Mouse (Mus musculus) CH12.LX (cell line): ENCODE results near the gene Hamp2. TPM values are rescaled to one million over a fixed set of nuclear protein-coding genes. Genes with fewer than 3 reads are reported as not detected.
A peak's percentile ranks its signal among the peaks of the same experiment; 100 is the strongest.

Source experiments
- DNase-seq: peaks from one replicate; pipeline ENCODE4 v3.0.0-alpha.2; 2013; ENCODE audit errors: extremely low read depth
- H3K27ac ChIP-seq: 2 replicates; pipeline ENCODE4 v1.5.1; 2012; ENCODE audit warnings: low read depth, mild to moderate bottlenecking, control low read depth, moderate library complexity; ENCODE audit not compliant: insufficient read depth
- H3K27me3 ChIP-seq: replicated peaks from 2 replicates; pipeline ENCODE3; 2012; ENCODE audit warnings: inconsistent platforms
- H3K36me3 ChIP-seq, 2 experiments: replicated peaks in 1 of 2; 2 replicates each; pipeline versions ENCODE3 to v1.6.1; 2012; ENCODE audit warnings: inconsistent platforms in 1 of 2, low read length in 1 of 2, mild to moderate bottlenecking in 1 of 2, mixed read lengths in 1 of 2, moderate library complexity in 1 of 2; ENCODE audit not compliant: control insufficient read depth in 1 of 2, insufficient read depth in 1 of 2
- H3K4me1 ChIP-seq, 2 experiments: 2 replicates each; pipeline ENCODE4 v1.6.1; 2012; ENCODE audit warnings: inconsistent platforms in 1 of 2, moderate library complexity in 1 of 2; ENCODE audit not compliant: insufficient read depth in 2 of 2, control insufficient read depth in 1 of 2
- H3K4me2 ChIP-seq: 2 replicates; pipeline ENCODE4 v1.6.1; 2012; ENCODE audit warnings: low read depth, mild to moderate bottlenecking, control low read depth; ENCODE audit not compliant: poor library complexity, insufficient read depth, severe bottlenecking
- H3K4me3 ChIP-seq, 3 experiments: fragments of 150-350 bp in 1 of 3; sonication (generic) in 1 of 3; replicated peaks in 1 of 3; 2 replicates each; pipeline versions ENCODE3 to v1.5.1; 2011 to 2012; ENCODE audit warnings: low read depth in 2 of 3, low read length in 2 of 3, mild to moderate bottlenecking in 2 of 3, moderate library complexity in 2 of 3, control low read depth in 1 of 3, improper control_type of control experiment in 1 of 3, inconsistent platforms in 1 of 3, mixed read lengths in 1 of 3; ENCODE audit not compliant: poor library complexity in 1 of 3
- H3K79me2 ChIP-seq: replicated peaks from 2 replicates; pipeline ENCODE4 v1.6.1; 2012; ENCODE audit warnings: mild to moderate bottlenecking, moderate library complexity; ENCODE audit not compliant: control insufficient read depth, poor library complexity, insufficient read depth, severe bottlenecking; ENCODE audit errors: extremely low read depth
- H3K9ac ChIP-seq: 2 replicates; pipeline ENCODE4 v1.6.1; 2012; ENCODE audit warnings: low read depth, mild to moderate bottlenecking, control low read depth, moderate library complexity; ENCODE audit not compliant: insufficient read depth
- H3K9me3 ChIP-seq: replicated peaks from 2 replicates; pipeline ENCODE3; 2012; ENCODE audit warnings: low read length, inconsistent platforms, mixed read lengths
- CHD2 ChIP-seq: IDR thresholded peaks from 2 replicates; pipeline ENCODE4 v1.6.1; 2011; ENCODE audit warnings: low read length, improper control_type of control experiment
- CTCF ChIP-seq, 2 experiments: IDR thresholded peaks in 1 of 2; conservative IDR thresholded peaks in 1 of 2; 2 replicates each; pipeline ENCODE4 v1.5.1; 2011 to 2012; ENCODE audit warnings: low read depth in 2 of 2, low read length in 2 of 2, improper control_type of control experiment in 1 of 2, inconsistent platforms in 1 of 2, mild to moderate bottlenecking in 1 of 2, moderate library complexity in 1 of 2
- ELF1 ChIP-seq: IDR thresholded peaks from 2 replicates; pipeline ENCODE4 v1.6.1; 2014; ENCODE audit warnings: low read depth, mild to moderate bottlenecking, inconsistent platforms, low read length, improper control_type of control experiment
- ETS1 ChIP-seq: conservative IDR thresholded peaks from 2 replicates; pipeline ENCODE4 v1.6.1; 2012; ENCODE audit warnings: low read depth, mild to moderate bottlenecking, inconsistent platforms, low read length, improper control_type of control experiment, moderate library complexity
- GABPA ChIP-seq: IDR thresholded peaks from 2 replicates; pipeline ENCODE4 v1.6.1; 2012; ENCODE audit warnings: low read depth, low read length, improper control_type of control experiment, inconsistent platforms; ENCODE audit not compliant: insufficient replicate concordance
- HCFC1 ChIP-seq: IDR thresholded peaks from 2 replicates; pipeline ENCODE4 v1.6.1; 2012; ENCODE audit warnings: low read depth, mild to moderate bottlenecking, inconsistent platforms, low read length, improper control_type of control experiment
- IRF4 ChIP-seq: IDR thresholded peaks from 2 replicates; pipeline ENCODE4 v1.6.1; 2014; ENCODE audit warnings: low read depth, mild to moderate bottlenecking, inconsistent platforms, low read length, improper control_type of control experiment
- JUN ChIP-seq: IDR thresholded peaks from 2 replicates; pipeline ENCODE4 v1.6.1; 2011; ENCODE audit warnings: low read depth, mild to moderate bottlenecking, low read length, improper control_type of control experiment, moderate library complexity; ENCODE audit not compliant: insufficient read depth
- KAT2A ChIP-seq: IDR thresholded peaks from 2 replicates; pipeline ENCODE4 v1.6.1; 2012; ENCODE audit warnings: low read length, improper control_type of control experiment, inconsistent platforms; ENCODE audit not compliant: insufficient replicate concordance
- MAFK ChIP-seq: IDR thresholded peaks from 2 replicates; pipeline ENCODE4 v1.6.1; 2011; ENCODE audit warnings: low read length, improper control_type of control experiment; ENCODE audit not compliant: insufficient replicate concordance
- MXI1 ChIP-seq: IDR thresholded peaks from 2 replicates; pipeline ENCODE4 v1.6.1; 2011; ENCODE audit warnings: mild to moderate bottlenecking, low read depth, low read length, improper control_type of control experiment
- MYC ChIP-seq: IDR thresholded peaks from 2 replicates; pipeline ENCODE4 v1.6.1; 2011; ENCODE audit warnings: low read depth, mild to moderate bottlenecking, improper control_type of control experiment, low read length
- NRF1 ChIP-seq: IDR thresholded peaks from 2 replicates; pipeline ENCODE4 v1.6.1; 2014; ENCODE audit warnings: low read depth, mild to moderate bottlenecking, inconsistent platforms, low read length, improper control_type of control experiment, moderate library complexity
- PAX5 ChIP-seq: IDR thresholded peaks from 2 replicates; pipeline ENCODE4 v1.6.1; 2012; ENCODE audit warnings: low read length, inconsistent platforms, mixed read lengths
- POLR2A ChIP-seq: IDR thresholded peaks from 2 replicates; pipeline ENCODE4 v1.6.1; 2011; ENCODE audit warnings: low read depth, mild to moderate bottlenecking, improper control_type of control experiment, low read length
- POLR2AphosphoS2 ChIP-seq: IDR thresholded peaks from 2 replicates; pipeline ENCODE4 v1.6.1; 2011; ENCODE audit warnings: low read depth, low read length, improper control_type of control experiment
- RCOR1 ChIP-seq: conservative IDR thresholded peaks from 2 replicates; pipeline ENCODE4 v1.6.1; 2012; ENCODE audit warnings: low read depth, mild to moderate bottlenecking, inconsistent platforms, low read length, improper control_type of control experiment
- TCF12 ChIP-seq: IDR thresholded peaks from 2 replicates; pipeline ENCODE4 v1.6.1; 2014; ENCODE audit warnings: low read depth, mild to moderate bottlenecking, inconsistent platforms, low read length, improper control_type of control experiment
- UBTF ChIP-seq: IDR thresholded peaks from 2 replicates; pipeline ENCODE4 v1.6.1; 2012; ENCODE audit warnings: low read depth, mild to moderate bottlenecking, inconsistent platforms, low read length, improper control_type of control experiment, moderate library complexity
- USF1 ChIP-seq: IDR thresholded peaks from 2 replicates; pipeline ENCODE4 v1.6.1; 2014; ENCODE audit warnings: low read depth, mild to moderate bottlenecking, inconsistent platforms, low read length, improper control_type of control experiment
- ZNF384 ChIP-seq: IDR thresholded peaks from 2 replicates; pipeline ENCODE4 v1.6.1; 2012; ENCODE audit warnings: low read depth, low read length, improper control_type of control experiment, inconsistent platforms
- dilution Hi-C: fragments of 300-500 bp; cut with MboI; formaldehyde crosslinking; loops from 2 replicates; pipeline ENCODE4 v1.14.3; 2020; ENCODE audit warnings: low sequenced_read_pairs; ENCODE audit not compliant: extremely low pct_unique_long_range_greater_than_20kb, extremely low pct_ligation_motif_present
- in situ Hi-C: fragments of 300-500 bp; cut with MboI; formaldehyde crosslinking; loops from 3 replicates; pipeline ENCODE4 v1.14.3; 2019; ENCODE audit warnings: low sequenced_read_pairs, low pct_ligation_motif_present, low pct_unique_long_range_greater_than_20kb, mixed read lengths
- polyA plus RNA-seq: library from polyadenylated mRNA; unstranded; fragments of >175 nt; gene quantifications from 2 replicates; pipeline ENCODE4 v1.2.1, GENCODE M21; 2012; ENCODE audit warnings: low read depth; ENCODE audit not compliant: insufficient read length
- total RNA-seq, 2 experiments: library from RNA; depleted of rRNA; stranded (reverse); fragments of 300-350 nt in 1 of 2; fragments of >200 nt in 1 of 2; gene quantifications; 2 replicates each; pipeline ENCODE4 v1.2.3; 2012 to 2014

Gene Hamp2
- total and polyA plus RNA-seq, 3 experiments, result not detected

DNA sequence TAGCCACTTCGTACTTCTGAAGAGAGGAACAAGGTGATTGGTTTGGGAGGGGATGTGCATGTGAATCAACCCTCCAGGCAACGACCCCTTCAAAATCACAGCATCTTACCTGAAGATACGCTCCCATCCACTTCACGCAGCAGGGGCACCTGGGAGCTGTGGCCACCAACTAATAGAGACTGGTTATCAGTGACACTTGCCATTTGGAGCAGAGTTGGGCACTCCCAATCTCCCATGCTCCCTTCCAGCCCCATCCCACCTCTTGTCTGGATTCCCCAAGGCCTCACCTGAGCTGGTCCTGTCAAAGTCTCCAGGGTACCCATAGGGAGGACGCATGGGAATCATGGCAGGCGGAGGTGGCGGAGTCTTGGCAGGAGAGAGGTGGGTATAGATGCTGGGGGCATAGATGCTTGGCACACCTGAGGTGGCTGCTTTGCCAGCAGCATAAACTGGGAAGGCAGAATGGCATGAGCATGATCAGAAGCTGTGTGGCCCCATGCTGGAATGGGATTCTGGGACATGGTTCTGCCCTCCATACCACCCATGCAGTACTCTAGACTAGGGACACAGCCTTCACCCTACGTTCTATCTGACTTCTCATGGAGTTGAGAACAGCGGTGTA is 34.5 kb upstream of the Hamp2 start:
- Histone ChIP-seq H3K9me3 (no peaks in the 10 kb centered on the region), H3K4me3 (no peak overlapping the region)

DNA sequence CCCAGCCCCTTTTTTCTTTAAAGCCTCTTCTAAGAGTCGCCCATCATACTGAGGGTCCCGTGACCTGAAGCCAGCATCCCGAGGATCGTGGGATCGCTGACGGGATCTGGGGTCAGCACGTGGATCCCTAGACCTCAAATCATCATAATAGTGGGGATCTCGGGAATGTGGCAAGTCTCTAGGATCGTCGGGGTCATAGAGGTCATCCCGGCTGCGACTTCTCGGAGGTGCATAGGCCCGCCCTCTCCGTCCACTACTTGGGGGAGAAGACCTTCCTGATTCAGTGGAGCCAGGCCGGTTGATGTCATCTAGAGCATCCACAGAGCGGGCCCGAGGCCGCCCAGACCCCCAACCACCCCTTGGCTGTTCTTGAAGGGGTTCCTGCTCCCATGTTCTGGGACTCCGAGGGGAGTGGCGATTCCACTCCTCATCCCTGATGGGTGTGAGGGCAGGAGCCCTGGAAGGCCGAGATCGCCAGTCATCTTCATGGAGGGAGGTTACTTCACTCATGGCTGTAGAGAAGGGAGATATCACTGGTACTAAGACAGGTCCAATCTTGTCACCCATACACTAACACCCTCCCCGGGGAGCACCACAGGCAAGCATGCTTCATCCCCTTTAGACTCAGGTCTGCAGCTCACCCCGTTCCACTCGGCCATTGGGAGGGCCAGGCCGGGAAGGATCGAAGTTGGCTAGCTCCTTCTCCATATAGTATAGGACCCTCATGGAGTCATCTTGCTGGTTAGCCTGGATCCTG is 33.8 kb upstream of the Hamp2 start:
- Histone ChIP-seq H3K9me3 (no peaks in the 10 kb centered on the region), H3K36me3 (peaks cover 16 to 34% of the 10 kb centered on the region in 2 experiments), H3K4me1 (peaks cover 21 to 36% of the 10 kb centered on the region in 2 experiments), H3K27ac (no peak overlapping the region), H3K27me3 (no peaks in the 10 kb centered on the region), H3K9ac (peak overlapping the region; percentile 100), H3K79me2 (no peaks in the 10 kb centered on the region; the same call in 1 of the 2 replicates), H3K4me3 (peak overlapping the region; percentile 67 to 91 (median 88)), H3K4me2 (peak overlapping the region; percentile 70)
- TF ChIP-seq UBTF (no peak), MYC (no peak), ETS1 (no peak), GABPA (no peak), CTCF (conservative IDR thresholded peaks at IDR 0.05 in 1 of 2, IDR thresholded peaks at IDR 0.05 in 1 of 2; ENCODE audit: low read depth in 2 of 2, low read length in 2 of 2) (no peak), PAX5 (no peak), CHD2 (no peak), ZNF384 (no peak), RCOR1 (no peak), TCF12 (no peak), MAFK (no peak), USF1 (no peak), ELF1 (no peak), IRF4 (no peak), POLR2A (no peak), POLR2AphosphoS2 (no peak)
- no peak for DNase-seq
- dilution Hi-C loops (no loop called here), in situ Hi-C loops (no loop called here)

More for the DNA sequence above, 34.5 kb upstream of the Hamp2 start:
- Histone ChIP-seq H3K27ac (no peak overlapping the region), H3K79me2 (no peaks in the 10 kb centered on the region; the same call in 1 of the 2 replicates), H3K36me3 (peaks cover 9 to 27% of the 10 kb centered on the region in 2 experiments), H3K27me3 (no peaks in the 10 kb centered on the region), H3K4me2 (no peak overlapping the region), H3K4me1 (peaks cover 17 to 30% of the 10 kb centered on the region in 2 experiments), H3K9ac (no peak overlapping the region)
- DNase-seq, result no peak
- in situ Hi-C loops (no loop called here), dilution Hi-C loops (no loop called here)
- TF ChIP-seq USF1, result no peak
- TF ChIP-seq CHD2, result no peak
- no peak for TF ChIP-seq NRF1
- TF ChIP-seq ELF1, result no peak
- no peak for TF ChIP-seq UBTF
- no peak for TF ChIP-seq RCOR1
- no peak for TF ChIP-seq GABPA
- TF ChIP-seq ETS1, result no peak
- no peak for TF ChIP-seq MXI1
- TF ChIP-seq HCFC1, result no peak
- no peak for TF ChIP-seq KAT2A
- TF ChIP-seq POLR2AphosphoS2, result no peak
- TF ChIP-seq JUN, result no peak
